Mouse (Mus musculus): Measurements from ENCODE around the gene Slc10a1. TPM values are rescaled to one million over a fixed set of nuclear protein-coding genes. Genes with fewer than 3 reads are reported as not detected.
A peak's percentile ranks its signal among the peaks of the same experiment; 100 is the strongest.
"Not testable (repeated sequence)": the region's sequence is repeated elsewhere in the genome, so short reads cannot be mapped to it uniquely, and the experiment has no call there.

Slc10a1 gene
- total RNA-seq, 2 experiments from 2014 or later, result 0.78 TPM; not detected in 1

- no peak for DNase-seq (ENCODE audit: low spot score in 2 of 2)
Measured at GRCm38 (mm10) chr12:80967918-80968317, 587 bp downstream of the Slc10a1 start.

- DNase-seq (ENCODE audit: low spot score in 2 of 2), result no peak
Measured at GRCm38 (mm10) chr12:80966059-80966838, 2.3 kb downstream of the Slc10a1 start.

GRCm38 (mm10) chr12:80962566-80962965, 5.9 kb downstream of the Slc10a1 start:
- no peak for DNase-seq (ENCODE audit: low spot score in 2 of 2)

- DNase-seq (ENCODE audit: low spot score in 2 of 2), result no peak
Measured at GRCm38 (mm10) chr12:80957961-80958360, 10.5 kb downstream of the Slc10a1 start.

GRCm38 (mm10) chr12:80956039-80956438, 12.5 kb downstream of the Slc10a1 start:
- no peak for DNase-seq (ENCODE audit: low spot score in 2 of 2)

GRCm38 (mm10) chr12:80952526-80952925, 16.0 kb downstream of the Slc10a1 start:
- no peak for DNase-seq (ENCODE audit: low spot score in 2 of 2)

- DNase-seq (ENCODE audit: low spot score in 2 of 2), result no peak
Measured at GRCm38 (mm10) chr12:80951640-80952219, 16.8 kb downstream of the Slc10a1 start.

- DNase-seq (ENCODE audit: low spot score in 2 of 2), result not testable (repeated sequence)
Measured at GRCm38 (mm10) chr12:80949603-80950002, 18.9 kb downstream of the Slc10a1 start.

GRCm38 (mm10) chr12:80948202-80948601, 20.3 kb downstream of the Slc10a1 start:
- DNase-seq (ENCODE audit: low spot score in 2 of 2), result no peak

GRCm38 (mm10) chr12:80945996-80946355, 22.5 kb downstream of the Slc10a1 start:
- peak; percentile 96 to 97 for DNase-seq (ENCODE audit: low spot score in 2 of 2)

GRCm38 (mm10) chr12:80945334-80945995, 23.0 kb downstream of the Slc10a1 start, which contains the start of gene Srsf5:
TSS of gene Srsf5 (plus strand) at chr12:80945504.
- DNase-seq (ENCODE audit: low spot score in 2 of 2), result peak; percentile 96 to 97

GRCm38 (mm10) chr12:80944963-80945333, 23.6 kb downstream of the Slc10a1 start:
- DNase-seq (ENCODE audit: low spot score in 2 of 2), result not testable (repeated sequence)

- DNase-seq (ENCODE audit: low spot score in 2 of 2), result no peak
Measured at GRCm38 (mm10) chr12:80944204-80944603, 24.3 kb downstream of the Slc10a1 start.

GRCm38 (mm10) chr12:80943395-80943794, 25.1 kb downstream of the Slc10a1 start:
- DNase-seq (ENCODE audit: low spot score in 2 of 2), result no peak

GRCm38 (mm10) chr12:80941886-80942285, 26.6 kb downstream of the Slc10a1 start:
- no peak for DNase-seq (ENCODE audit: low spot score in 2 of 2)

GRCm38 (mm10) chr12:80939165-80939564, 29.3 kb downstream of the Slc10a1 start:
- no peak for DNase-seq (ENCODE audit: low spot score in 2 of 2)

- peak in 1 of 2 experiments; percentile 38 for DNase-seq (ENCODE audit: low spot score in 2 of 2)
Measured at GRCm38 (mm10) chr12:80938642-80939041, 29.9 kb downstream of the Slc10a1 start.

- DNase-seq (ENCODE audit: low spot score in 2 of 2), result no peak
Measured at GRCm38 (mm10) chr12:80937331-80938029, 31.0 kb downstream of the Slc10a1 start.

- no peak for DNase-seq (ENCODE audit: low spot score in 2 of 2)
Measured at GRCm38 (mm10) chr12:80936751-80937150, 31.8 kb downstream of the Slc10a1 start.

- no peak for DNase-seq (ENCODE audit: low spot score in 2 of 2)
Measured at GRCm38 (mm10) chr12:80932865-80933264, 35.6 kb downstream of the Slc10a1 start.

GRCm38 (mm10) chr12:80931402-80932140, 36.9 kb downstream of the Slc10a1 start:
- no peak for DNase-seq (ENCODE audit: low spot score in 2 of 2)

Measured in gastrocnemius, postnatal 4 days (tissue).